Mouse (Mus musculus): ENCODE measurements around the gene Ackr3. TPM values are rescaled to one million over a fixed set of nuclear protein-coding genes. Genes with fewer than 3 reads are reported as not detected.

The Ackr3 gene
- total RNA-seq, 1 experiment from 2014 or later: 71.5 TPM

DNA sequence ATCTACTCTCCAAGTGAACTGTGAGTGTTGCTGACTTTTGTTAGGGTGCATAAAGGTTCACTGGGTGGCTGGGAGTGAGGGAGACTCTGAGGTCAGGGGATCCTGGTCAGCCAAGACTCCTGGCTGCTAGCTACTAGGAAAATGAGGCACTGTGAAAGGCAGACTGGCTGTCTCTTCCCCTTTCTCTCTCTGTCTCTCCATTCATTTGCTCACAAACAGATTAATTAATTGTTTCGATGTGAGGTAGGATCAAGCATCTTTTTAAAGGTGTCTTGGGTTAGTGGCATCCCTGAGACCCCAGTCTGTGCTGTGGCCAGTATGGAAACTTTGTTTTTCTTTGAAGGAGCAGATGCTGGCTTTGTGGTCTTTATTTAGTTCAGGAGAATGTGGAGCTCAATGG lies 1.0 kb downstream of the Ackr3 start:
- no peak for DNase-seq

- DNase-seq: peak; percentile 47
Measured at GRCm38 (mm10) chr1:90205223-90205622, 1.4 kb downstream of the Ackr3 start.

- DNase-seq: no peak
Measured at GRCm38 (mm10) chr1:90206684-90207083, 2.9 kb downstream of the Ackr3 start.

DNA sequence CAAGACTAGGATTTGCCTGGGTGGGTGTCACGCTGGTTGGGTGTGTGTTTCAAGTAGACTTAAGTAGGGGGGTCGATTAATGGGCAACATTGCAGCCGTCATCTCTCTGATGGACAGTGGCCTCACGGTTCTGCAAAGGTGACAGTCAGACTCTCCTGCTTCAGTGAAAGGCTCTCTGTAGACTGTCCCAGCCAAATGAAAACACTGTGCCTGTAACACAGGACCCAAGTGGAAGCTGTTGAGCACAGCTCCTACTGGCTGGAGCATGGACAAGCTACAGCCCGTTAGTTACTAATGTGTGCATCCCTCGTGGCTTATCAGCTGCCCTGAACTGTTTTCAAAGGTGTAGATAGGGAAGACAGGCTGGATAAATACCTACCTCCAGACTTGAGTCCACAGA lies 3.5 kb downstream of the Ackr3 start:
- DNase-seq: no peak

DNA sequence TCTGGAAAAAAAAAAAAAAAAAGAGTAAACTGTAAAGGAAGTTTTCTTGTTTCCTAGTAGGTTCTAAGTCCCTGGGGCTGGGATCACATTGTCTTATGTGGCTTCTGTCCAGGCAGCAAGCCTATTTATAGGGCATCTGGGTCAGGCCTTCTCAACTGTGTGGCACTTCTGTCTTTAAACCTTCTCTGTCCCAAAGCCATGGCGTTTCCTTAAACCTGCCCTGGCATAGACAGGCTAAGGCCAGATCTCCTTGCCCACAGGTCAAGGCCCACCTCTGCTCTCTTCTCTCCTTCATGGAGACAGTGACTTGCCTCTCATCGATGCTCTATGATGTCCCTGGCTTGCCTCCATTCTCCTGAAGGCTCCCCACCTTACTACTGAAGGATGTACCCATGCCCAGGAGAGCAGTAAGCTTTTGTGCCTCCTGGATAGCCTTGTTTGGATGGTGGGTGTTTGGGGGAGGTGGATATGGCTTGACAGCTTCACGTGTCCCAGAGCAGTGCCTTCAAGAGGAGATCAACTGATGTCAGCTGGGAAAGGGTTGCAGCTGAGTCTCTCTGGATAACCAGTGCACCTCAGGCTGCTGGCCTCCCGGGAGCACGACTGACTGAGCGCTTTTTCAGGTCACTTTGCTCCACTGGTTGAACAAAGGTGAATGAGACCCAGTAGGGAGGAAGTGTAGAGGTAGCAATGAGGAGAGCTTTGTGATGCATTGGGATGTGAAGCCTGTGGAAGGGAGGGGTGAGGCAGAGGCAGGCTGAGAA lies 4.1 kb downstream of the Ackr3 start:
- no peak for DNase-seq

DNA sequence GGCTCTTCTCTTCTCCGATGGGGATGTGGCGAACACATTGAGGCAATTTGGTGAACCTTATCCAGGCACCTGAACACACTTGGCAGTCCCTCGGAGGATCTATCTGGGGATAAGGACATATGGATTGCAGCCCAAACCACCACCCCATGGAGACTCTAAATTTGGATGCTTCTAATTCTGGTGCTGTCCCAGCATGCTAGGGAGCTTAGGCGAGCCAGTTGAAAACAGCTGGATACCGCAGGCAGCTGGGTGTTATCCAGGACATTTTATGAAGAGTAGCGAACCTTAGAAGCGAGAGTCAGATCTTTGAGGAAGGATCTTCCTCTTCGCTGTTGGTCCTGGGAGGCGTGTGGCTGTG lies 4.7 kb downstream of the Ackr3 start:
- DNase-seq: no peak

DNA sequence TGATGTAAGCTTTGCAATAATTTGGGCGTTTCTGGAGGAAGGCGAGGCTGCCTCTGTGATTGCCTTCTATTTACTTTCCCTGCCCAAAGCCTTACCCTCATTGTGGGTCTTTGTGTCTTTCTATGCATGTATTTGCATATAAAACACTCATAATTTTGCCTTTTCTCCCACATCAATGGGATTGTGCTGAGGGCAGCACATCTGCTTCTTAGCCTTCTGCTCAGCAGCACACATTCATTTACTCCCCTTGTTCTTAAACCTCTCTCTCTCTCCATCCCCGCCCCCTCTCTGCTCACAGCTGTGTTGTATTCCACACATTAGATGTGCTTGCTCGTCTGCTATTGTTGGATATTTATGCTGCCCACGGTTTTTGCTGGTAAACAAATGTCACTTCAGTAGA lies 5.3 kb downstream of the Ackr3 start:
- no peak for DNase-seq

DNA sequence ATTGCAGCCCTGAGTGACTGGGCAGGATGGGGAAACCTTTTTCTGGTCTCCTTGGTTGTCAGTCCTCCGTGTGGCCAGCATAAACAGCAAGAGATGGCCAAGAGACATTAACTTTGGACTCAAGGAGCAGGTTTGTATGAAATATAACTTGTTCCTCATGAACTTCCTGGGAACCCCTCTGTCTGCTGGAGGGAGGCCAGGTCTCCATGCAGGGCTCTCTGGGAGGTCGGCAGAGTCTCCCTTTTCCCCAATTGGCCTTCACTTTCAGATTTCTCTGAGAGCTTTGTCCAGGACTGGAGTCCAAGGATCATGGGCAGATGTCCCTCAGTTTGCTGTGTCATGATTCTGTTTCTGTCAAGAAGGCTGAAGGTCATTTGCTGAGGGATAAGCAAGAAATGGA lies 6.0 kb downstream of the Ackr3 start:
- peak; percentile 33 for DNase-seq

DNA sequence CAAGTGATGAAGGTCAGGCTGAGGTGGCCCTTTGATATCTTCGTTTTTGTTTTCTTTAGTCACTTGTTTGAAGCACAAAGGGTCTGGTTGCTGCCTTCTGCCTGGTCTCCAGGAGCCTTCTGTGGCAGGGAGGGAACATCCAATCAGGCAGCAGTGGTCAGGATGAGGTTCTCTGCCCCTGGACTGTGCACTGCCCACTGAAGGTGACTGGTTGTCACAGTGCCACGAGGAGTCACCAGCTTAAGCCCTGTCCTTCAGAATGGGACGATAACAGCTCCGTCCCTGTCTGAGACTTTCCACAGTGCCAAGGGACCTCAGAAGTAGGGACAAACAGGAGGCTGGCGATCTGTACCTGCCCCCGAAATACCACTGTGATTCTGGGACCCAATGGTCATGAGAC lies 6.6 kb downstream of the Ackr3 start:
- DNase-seq: peak; percentile 30

DNA sequence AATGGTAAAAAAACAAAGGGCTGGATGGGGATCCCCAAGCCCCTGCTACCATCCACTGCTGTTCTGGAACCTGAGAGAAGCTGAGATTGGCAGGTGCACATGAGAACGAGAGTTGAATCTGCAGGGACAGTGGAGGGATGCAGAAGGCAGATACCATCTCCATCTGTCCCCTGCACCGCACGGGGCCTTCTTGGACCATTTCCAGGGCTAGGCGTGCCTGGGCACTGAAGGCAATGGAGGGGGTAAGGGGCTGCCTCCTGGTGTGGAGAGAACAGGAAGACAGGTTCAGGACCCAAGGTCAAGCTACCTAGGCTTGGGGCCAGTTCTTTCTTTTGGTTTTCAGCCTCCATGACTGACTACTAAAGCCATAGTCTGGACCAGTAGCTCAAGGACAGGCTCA lies 7.0 kb downstream of the Ackr3 start:
- DNase-seq: no peak

DNA sequence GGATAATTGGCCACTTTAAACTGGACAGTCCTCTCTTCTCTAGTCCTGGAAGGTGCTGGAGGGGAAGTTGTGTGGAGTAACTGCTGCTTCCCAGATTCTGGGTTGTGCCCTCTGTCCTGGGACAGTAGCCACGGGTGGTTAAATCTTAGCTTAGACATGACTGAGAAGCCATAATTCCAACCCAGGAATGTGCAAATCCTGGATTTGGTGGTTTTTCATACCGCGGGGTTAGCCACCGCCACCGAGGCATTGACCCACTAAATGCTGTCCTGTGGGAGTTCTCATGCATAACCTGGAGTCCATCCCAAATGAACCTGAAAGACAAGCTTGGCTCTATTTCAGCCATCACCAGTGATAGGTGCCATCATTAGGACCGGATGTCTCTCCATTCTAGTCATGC lies 8.6 kb downstream of the Ackr3 start:
- DNase-seq: no peak

GRCm38 (mm10) chr1:90212901-90213300 lies 9.1 kb downstream of the Ackr3 start:
- DNase-seq: no peak

DNA sequence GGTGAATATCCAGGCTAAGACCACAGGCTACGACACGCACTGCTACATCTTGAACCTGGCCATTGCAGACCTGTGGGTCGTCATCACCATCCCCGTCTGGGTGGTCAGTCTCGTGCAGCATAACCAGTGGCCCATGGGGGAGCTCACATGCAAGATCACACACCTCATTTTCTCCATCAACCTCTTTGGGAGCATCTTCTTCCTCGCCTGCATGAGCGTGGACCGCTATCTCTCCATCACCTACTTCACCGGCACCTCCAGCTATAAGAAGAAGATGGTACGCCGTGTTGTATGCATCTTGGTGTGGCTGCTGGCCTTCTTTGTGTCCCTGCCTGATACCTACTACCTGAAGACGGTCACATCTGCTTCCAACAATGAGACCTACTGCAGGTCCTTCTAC lies 10.2 kb downstream of the Ackr3 start:
- DNase-seq: no peak

DNA sequence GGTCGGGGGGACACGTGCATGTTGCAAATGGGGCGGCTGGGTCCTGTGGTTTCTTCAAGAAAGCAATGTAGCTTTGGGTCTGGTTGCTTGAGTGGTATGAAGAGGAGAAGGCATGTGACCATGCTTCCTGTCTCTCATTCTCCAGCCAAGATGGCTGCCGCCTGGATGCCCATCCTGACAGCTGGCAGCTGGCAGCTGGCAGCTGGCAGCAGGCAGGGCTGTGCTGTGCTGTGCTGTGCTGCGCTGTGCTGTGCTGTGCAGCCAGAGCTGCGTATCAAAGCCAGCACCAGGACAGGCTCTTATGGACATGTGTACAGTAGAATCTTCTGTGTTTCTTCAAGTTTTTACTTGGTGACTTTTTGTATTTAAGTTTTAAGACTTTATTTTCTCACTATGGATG lies 11.1 kb downstream of the Ackr3 start:
- no peak for DNase-seq

DNA sequence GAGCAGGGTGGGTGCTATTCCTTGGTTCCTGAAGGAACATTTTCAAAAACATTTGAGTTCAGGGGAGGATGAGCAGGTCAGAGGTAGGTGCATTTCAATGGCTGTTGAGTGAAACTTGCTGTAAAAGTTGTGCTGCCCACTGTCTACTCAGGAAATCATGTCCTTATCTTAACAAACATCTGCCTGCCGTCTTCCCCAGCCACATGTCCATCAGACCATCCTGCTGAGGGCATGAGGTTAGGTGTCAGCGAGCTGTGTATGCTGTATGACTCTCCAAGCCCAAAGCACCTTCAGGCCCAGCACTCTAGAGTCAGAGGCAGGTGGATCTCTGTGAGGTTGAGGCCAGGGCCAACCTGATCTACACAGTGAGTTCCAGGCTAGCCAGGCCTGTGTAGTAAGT lies 12.1 kb downstream of the Ackr3 start:
- no peak for DNase-seq

GRCm38 (mm10) chr1:90216395-90216794 lies 12.6 kb downstream of the Ackr3 start:
- no peak for DNase-seq

DNA sequence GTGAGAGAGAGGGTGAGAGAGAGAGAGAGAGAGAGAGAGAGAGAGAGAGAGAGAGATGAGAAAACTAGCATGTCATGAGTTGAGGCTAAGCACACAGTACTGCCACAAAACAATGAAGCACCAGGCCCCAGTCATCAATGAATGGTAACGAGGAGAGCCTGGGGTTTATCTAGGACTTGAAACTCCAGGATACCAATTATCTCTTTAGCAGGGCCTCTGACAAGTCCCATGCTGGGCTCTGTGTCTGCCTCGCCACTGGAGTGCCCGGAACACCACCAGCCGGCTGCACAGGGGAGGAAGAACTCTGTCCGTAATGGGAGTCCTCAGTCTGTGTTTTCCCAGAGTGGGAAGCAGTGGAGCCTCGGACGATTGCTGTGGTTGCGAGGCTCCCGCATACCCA lies 16.5 kb downstream of the Ackr3 start:
- DNase-seq: no peak

DNA sequence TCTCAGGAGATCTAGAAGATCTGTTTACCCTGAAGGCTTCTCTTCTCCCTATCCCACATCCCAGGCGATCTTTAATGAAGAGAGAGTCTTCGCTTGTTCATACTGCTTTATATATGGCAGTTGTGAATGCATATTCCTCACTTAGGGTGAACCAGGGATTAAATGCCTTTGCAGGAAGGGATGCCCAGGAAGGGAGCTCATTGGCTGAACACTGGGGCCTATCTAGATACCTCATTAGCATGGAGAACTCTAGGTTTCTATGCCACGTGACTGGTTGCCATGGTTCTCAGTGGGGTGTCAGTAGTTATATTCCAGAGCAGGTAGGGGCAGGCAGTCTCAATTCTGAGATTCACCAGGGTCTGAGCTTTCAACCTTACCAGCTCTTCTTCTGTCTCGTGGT lies 17.1 kb downstream of the Ackr3 start:
- no peak for DNase-seq

GRCm38 (mm10) chr1:90221811-90222361 lies 18.1 kb downstream of the Ackr3 start:
- no peak for DNase-seq

- DNase-seq: no peak
Measured at GRCm38 (mm10) chr1:90222427-90222901, 18.7 kb downstream of the Ackr3 start.

GRCm38 (mm10) chr1:90223006-90223405 lies 19.2 kb downstream of the Ackr3 start:
- DNase-seq: no peak

- DNase-seq: peak; percentile 52
Measured at GRCm38 (mm10) chr1:90225603-90226254, 21.9 kb downstream of the Ackr3 start.

DNA sequence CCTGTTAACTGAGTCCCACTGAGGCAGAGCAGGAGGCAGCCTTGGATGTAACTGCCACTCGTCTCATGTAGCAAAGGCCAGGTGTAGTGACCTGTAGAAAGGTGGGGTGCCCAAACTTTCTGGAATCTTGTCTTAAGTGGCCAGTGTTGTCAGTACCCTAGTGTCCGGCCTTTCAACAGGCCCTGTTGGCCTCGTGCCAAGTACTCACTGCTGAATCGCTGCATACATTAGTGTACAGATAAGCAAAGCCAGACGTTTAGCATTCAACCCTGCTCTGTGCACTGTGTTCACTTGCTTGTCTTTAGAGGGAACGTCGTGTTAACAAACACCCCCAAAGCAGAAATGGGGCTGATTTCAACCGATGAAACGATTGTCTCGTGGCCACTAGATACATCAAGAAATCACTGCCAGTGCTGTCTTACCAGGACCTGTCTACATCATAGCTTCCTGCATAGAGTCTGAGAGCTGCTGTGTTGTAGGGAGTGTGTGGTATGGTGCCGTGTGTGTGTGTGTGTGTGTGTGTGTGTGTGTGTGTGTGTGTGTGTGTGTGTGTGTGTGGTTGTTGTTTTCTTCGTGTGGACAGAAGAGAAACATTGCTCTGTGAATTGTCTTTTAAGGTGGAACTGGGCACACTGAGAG lies 24.0 kb downstream of the Ackr3 start:
- DNase-seq: no peak
